Mouse (Mus musculus): ENCODE data around the gene S1pr5. TPM values are rescaled to one million over a fixed set of nuclear protein-coding genes. Genes with fewer than 3 reads are reported as not detected.
"Not testable (repeated sequence)": the region's sequence is repeated elsewhere in the genome, so short reads cannot be mapped to it uniquely, and the experiment has no call there.

The S1pr5 gene
- total RNA-seq, 1 experiment from 2014 or later, result 5.9 TPM

DNA sequence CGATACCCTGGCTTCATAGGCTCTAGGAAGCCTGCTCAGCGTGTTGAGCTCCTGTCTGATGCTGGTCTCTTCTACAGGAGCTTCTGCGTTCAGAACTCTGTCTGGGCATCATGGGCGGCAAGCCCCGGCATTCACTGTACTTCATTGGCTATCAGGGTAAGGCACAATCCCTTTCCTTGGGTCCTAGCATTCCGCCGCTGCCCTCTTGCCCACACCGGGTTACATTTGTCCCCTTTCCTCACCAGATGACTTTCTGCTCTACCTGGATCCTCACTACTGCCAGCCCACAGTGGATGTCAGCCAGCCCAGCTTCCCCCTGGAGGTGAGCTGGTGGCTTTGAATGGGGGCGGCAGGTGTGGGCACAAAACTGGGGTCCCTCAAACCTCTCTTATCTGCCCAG, 24.1 kb upstream of the S1pr5 start:
- no peak for ATAC-seq (ENCODE audit: extremely low read depth, insufficient number of reproducible peaks, low FRiP score, poor library complexity, severe bottlenecking)

DNA sequence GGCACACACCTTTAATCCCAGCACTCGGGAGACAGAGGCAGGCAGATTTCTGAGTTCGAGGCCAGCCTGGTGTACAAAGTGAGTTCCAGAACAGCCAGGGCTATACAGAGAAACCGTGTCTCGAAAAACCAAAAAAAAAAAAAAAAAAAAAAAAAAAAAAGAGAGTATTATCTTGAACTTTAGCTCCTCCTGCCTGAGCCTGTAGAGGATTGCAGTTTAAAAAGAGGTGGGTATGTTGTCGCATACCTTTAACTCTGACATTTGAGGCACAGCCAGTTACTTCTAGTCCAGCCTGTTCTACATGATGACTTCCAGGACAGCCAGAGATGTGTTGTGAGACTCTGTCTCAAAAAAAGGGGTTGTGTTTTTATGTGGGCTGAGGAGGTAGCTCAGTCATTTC, 21.3 kb upstream of the S1pr5 start:
- ATAC-seq (ENCODE audit: extremely low read depth, insufficient number of reproducible peaks, low FRiP score, poor library complexity, severe bottlenecking), result not testable (repeated sequence)

DNA sequence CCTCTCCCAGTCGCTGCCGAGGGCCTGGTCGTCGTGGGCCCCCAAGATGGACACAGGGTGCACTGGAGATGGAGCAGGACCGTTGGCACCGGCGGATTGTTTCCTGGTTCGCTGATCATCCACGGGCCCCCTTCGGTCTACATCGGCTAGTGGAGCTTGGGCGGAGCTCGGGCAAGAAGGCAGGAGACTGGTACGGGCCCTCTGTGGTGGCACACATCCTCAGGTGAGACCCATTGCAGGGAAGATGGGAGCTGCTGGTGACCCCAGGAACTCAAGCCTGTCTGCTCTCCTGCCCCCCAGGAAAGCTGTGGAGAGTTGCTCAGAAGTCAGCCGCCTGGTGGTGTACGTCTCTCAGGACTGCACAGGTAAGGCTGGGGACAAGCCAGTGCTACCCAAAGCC, 20.1 kb upstream of the S1pr5 start:
- ATAC-seq (ENCODE audit: extremely low read depth, insufficient number of reproducible peaks, low FRiP score, poor library complexity, severe bottlenecking), result no peak

DNA sequence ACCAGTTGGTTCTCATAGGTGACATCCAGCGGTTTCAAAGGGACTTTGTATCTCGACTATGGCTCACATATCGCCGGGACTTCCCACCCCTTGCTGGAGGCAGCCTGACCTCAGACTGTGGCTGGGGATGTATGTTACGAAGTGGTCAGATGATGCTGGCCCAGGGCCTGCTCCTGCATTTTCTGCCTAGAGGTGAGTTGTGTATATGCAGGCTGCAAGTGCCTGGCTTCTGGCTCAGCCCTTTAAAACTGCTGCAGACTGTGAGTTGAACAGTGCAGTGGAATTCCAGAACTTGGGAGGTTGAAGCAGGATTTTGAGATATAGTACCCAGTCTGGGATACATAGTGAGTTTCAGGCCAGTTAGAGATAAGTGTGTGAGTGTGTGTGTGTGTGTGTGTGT, 18.6 kb upstream of the S1pr5 start:
- no peak for ATAC-seq (ENCODE audit: extremely low read depth, insufficient number of reproducible peaks, low FRiP score, poor library complexity, severe bottlenecking)

DNA sequence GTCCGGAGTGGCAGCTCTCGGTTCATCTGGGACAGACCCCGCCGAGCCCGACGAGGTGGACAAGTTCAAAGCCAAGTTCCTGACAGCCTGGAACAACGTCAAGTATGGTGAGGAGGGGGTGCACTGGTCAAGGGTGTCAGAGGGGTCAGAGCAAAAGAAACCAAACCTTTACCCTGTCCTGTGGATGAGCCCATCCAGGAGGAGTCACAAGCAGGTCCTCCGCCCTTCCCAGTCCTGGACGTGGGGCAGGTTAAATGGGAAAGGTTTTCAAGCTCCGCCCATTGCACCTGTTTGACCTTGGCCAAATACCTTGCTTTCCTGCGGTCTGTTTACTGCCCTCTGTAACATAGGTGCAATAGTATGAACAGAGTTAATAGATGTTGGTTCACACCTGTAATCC, 17.4 kb upstream of the S1pr5 start:
- ATAC-seq (ENCODE audit: extremely low read depth, insufficient number of reproducible peaks, low FRiP score, poor library complexity, severe bottlenecking), result no peak

DNA sequence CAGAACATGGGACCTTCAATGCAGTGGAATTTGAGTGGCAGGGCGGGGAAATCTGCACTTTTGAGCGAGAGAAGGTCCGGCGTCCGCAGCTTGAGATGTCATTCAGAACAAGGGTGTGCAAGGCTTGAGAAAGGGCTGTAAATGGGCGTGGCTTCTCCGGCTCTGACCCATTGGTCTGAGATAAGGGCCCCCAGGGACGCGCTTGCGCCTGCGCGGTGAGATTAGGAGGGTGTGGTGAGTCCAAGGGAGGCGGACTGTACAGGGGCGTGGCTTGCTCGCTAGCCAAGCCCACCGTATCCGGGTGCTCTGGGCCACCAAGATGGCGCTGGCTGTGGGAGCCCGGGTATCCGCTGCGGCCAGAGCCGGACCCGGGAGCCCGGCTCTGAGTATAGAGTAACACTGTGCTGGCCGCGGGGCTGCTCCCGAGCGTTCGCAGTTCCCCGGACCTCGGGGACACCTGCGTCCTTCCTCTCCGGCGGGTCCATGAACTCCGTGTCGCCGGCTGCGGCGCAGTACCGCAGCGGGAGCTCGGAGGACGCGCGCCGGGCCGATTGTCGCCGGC, 16.8 kb upstream of the S1pr5 start, which contains the start of gene Atg4d:
TSS of gene Atg4d (plus strand) at position 294 of the 562 bp plus-strand sequence.
- ATAC-seq (ENCODE audit: extremely low read depth, insufficient number of reproducible peaks, low FRiP score, poor library complexity, severe bottlenecking), result peak; percentile 96

DNA sequence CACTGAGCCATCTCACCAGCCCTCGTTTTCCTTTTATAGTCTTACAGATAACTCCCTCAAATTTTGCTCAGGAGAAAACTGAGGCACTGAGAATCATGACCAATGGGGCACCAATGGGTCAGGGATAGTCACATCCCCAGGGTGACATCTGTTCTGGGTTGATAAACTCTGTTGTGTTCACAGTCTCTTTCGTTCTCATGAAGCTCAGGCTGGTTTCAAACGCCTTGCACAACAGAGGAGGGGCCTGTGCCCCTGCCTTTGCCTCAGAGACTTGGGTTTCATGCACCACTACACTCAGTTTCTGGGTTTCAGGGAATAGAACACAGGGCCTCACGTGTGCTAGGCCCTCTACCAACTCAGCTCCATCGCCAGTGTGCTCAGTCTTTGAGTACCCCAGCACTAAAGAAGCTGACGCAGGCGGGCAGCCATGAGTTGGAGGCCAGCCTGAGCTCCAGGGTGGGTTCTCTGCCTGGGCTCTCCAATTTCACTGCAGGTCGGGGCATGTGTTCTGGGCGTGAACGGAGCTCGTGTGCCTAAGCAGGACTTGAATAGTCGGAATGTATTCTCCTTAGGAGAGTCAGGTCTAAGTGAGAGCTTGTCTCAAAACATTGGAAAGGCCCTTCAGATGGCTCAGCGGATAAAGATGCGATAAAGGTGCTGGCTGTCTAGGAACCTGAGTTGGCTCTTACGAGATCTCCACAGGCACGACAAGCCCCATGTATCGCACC, 16.2 kb upstream of the S1pr5 start:
- ATAC-seq (ENCODE audit: extremely low read depth, insufficient number of reproducible peaks, low FRiP score, poor library complexity, severe bottlenecking), result no peak

DNA sequence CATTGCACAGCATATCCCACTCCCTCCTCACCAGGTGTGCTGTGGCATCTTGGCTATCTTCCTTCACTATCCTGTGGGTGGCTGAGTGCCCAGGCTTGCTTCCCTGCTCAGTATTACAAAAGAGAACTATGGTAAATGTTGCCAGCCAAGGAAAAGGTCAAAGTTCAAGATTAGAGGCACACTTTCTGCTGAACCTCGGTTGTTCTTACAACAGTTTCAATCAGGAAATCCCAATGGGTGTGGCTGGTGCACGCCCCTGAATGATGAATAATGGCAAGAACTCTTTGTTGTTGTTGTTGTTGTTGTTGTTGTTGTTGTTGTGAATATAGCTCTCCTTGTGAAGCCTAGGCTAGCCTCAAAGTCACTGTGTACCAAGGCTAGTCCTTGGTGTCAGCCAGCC, 13.6 kb upstream of the S1pr5 start:
- ATAC-seq (ENCODE audit: extremely low read depth, insufficient number of reproducible peaks, low FRiP score, poor library complexity, severe bottlenecking), result no peak

DNA sequence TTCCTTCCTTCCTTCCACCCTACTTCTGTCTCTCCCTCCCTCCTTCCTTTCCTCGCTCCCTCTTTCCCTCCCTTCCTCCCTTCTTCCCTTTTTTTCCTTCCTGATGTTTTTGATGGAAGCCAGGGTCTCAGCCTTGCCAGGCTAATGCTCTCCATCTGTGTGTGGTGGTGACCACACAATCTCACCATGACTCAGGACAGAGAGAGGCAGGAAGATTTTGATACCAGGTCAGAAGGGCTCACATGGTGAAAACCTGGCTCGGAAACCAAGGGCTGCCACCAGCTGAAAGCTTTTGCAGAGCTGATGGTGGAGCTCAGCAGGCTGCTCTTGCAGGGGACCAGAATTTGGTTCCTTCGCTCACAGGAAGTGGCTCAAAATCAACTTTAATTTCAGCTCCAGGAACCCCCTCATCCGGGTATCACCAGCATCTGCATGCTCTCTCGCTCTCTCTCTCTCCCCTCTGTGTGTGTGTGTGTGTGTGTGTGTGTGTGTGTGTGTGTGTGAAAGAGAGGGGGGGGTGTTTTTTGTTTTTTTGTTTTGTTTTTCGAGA, 12.3 kb upstream of the S1pr5 start:
- ATAC-seq (ENCODE audit: extremely low read depth, insufficient number of reproducible peaks, low FRiP score, poor library complexity, severe bottlenecking), result no peak

DNA sequence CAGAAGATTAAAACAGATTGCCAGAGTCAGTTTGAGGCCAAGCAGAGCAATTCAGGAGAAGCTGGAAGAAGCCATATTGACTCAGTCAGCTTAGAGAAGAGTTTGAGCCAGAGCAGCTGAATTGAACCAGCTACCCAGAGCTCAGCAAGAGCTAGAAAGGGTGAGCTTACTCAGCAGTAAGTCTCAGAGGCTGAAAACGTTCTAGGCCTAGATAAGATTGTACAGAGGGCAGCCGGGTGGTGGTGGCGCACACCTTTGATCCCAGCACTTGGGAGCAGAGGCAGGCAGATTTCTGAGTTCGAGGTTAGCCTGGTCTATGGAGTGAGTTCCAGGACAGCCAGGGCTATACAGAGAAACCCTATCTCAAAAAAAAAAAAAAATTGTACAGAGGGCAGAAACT, 8.1 kb upstream of the S1pr5 start:
- not testable (repeated sequence) for ATAC-seq (ENCODE audit: extremely low read depth, insufficient number of reproducible peaks, low FRiP score, poor library complexity, severe bottlenecking)

DNA sequence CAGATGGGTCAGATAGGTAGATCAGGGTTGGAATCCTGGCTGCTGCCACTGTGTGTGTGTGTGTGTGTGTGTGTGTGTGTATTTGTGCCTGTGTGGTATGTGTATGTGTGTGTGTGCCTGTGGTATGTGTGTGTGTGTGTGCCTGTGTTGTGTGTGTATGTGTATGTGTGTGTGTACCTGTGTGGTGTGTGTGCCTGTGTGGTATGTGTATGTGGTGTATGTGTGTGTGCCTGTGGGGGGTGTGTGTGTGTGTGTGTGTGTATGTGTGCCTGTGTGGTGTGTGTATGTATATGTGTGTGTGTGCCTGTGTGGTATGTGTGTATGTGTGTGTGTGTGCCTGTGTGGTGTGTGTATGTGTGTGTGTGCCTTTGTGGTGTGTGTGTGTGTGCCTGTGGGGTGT, 6.4 kb upstream of the S1pr5 start:
- ATAC-seq (ENCODE audit: extremely low read depth, insufficient number of reproducible peaks, low FRiP score, poor library complexity, severe bottlenecking), result no peak

DNA sequence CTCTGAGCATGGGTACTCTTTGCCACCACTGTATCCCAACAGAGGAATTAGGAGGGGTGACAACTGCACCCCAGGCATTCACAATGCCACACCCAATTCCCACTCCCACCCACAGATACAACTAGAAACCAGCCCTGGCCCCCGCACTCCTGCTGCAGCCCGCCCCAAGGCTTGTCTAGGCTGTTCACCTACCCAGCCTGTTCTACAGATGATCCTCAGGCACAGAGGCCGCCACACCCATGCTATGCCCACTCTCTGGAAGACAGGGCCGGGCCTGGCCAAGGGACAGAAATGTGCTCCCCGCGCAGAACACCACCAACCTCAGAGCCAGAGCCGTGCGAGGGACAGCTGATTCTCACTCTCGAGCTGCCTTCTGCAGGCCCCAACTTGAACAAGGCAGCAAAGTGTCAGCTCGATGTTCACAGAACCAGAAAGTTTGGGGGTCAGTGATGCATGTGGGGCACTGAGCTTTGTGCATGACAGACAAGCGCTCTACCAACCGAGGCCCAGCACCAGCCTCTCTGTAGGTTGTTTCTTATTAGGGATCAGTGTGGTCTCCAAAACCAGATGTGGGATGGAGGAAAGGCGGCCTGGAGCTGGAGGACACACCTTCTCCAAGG, 3.0 kb upstream of the S1pr5 start:
- no peak for ATAC-seq (ENCODE audit: extremely low read depth, insufficient number of reproducible peaks, low FRiP score, poor library complexity, severe bottlenecking)

DNA sequence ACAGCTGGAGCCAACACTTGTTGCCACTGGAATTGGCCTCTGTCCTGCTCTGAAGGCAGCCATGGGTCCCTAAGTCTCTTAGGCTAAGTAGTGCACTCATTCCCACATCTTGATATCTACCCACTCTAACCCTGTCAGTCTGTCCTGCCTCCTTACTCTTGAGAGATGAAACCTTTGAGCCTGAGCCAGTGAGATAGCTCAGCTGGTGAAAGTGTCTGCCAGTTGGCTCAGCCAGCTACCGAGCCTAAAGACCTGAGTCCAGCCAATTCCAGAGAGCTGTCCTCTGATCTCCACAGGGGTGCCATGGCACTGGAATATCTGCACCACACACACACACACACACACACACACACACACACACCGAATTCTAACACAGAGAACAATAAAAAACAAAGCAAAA, 2.3 kb upstream of the S1pr5 start:
- no peak for ATAC-seq (ENCODE audit: extremely low read depth, insufficient number of reproducible peaks, low FRiP score, poor library complexity, severe bottlenecking)

DNA sequence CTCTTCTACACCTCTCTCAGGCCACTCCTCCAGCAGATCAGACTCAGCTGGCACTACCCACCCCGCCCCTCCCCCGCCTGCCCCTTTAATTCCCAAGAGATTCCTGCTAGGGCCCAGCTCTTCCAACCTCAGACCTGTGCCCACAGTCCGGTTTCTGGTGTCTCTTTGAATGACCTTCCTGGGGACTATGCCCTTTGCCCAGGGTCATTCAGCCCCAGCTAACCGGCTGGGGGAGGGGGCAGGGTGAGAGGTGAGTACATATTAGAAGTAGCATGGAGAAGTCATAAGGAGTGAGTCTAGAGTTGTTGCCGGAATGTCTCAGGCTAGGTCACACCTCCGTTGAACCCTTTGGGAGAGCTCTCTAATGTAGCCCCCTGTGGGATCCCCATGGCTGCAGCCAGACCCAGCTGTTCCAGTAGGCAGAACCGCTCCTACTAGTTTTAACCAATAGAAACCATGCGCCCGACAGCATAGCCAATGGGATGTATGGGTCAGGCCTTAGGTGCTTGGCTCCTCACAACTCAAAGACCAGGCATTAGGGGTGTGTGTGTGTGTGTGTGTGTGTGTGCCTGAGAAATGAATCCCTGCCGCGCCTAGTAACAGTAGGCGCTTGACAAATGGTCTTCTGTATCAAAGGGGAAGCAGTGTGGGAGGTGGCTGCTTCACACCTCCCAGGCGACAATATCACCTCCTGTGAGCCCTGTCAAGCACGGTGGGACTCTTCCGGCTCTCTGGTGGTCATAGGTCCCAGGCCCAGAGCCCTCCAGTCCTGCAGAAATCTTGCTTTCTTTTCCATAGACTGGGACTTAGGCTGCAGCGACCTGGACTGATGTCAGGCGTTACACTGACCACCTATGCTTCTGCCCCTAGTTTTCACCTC, 1.6 kb upstream of the S1pr5 start:
- ATAC-seq (ENCODE audit: extremely low read depth, insufficient number of reproducible peaks, low FRiP score, poor library complexity, severe bottlenecking), result no peak

DNA sequence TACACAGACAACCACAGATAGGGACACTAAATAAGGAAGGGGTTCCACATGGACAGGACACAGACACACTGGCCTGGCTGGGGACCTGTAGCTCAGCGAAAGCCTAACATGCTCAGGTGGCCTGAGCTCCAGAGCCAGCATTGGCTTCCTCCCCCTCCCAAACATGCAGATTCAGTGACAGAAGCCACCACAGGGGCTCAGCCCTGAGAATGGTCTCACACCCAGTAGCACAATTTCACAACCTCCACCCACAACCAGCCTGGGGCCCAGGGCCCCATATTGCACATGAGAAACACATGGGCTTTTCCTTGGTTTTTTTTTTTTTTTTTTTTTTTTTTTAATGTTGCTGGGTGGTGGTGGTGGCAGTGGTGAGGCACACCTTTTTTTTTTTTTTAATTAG, 1.9 kb downstream of the S1pr5 start:
- no peak for ATAC-seq (ENCODE audit: extremely low read depth, insufficient number of reproducible peaks, low FRiP score, poor library complexity, severe bottlenecking)

DNA sequence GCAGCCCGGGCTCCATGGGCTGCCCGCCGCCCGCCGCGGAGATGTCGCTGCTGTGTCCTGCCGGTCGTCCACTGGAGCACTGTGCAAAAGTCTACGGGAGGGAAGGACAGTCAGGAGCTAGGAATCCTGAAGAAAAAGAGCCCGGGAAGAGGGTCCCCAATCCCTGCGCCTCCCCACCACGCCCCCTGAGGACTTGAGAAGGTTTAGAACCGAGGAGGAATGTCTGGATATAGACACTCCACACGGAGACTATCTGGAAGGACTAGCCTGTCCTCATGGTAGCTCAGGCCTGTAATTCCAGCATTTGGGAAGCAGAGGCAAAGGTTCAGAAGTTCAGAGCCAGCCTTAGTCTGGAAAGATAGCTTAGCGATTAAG, 3.1 kb downstream of the S1pr5 start:
- ATAC-seq (ENCODE audit: extremely low read depth, insufficient number of reproducible peaks, low FRiP score, poor library complexity, severe bottlenecking), result no peak

DNA sequence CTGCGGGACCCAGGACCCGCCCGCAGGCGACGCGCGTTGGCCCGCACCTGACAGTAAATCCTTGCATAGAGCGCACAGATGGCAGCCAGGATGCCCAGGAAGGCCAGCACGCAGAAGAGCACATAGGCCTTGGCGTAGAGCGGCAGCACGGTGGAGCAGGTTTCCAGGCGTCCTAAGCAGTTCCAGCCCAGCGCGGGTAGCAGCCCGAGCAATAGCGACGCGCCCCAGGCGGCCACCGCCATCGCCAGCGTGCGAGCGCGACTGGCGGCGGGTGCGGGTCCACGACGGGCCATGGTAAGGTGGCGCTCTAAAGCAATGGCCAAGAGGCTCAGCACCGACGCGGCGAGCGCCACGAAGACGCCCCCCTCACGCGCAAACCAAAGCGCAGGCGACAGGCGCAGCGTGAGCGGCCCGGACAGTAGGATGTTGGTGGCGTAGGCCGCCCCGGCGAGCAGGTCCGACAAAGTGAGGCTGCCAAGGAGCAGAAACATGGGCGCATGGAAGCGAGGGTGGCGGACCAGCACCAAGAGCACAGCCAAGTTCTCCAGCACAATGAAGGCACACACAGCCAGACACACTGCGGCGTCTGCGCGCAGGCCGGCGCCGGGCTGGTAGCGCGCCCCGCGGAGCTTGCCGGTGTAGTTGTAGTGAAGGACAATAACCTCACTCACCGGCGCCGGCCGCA, 3.7 kb downstream of the S1pr5 start:
- ATAC-seq (ENCODE audit: extremely low read depth, insufficient number of reproducible peaks, low FRiP score, poor library complexity, severe bottlenecking), result no peak

DNA sequence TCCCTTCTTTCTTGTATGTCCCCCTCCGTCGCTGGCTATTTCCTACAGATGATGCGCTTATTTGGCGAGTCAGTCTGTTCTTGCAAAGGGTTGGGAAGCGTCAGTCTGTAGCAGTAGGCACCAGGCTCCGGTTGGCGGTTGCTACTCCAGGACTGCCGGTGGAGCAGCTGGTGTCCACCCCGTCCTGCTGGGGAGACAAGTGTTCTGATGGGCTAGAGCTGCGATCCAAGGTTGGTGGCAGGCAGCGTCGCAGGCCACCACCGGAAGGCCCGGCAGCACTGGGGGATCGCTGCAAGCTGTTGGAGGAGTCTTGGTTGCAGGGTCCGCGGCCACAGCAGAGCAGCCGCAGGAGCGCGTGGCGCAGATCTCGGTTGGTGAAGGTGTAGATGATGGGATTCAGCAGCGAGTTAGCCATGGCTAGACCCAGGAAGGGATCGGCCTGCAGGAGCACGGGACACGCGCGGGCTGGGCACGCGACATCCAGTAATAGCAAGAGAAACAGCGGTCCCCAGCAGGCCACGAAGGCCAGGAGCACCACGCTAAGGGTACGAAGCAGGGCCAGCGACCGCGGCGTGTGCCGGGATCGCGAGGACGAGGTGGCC, 4.3 kb downstream of the S1pr5 start:
- no peak for ATAC-seq (ENCODE audit: extremely low read depth, insufficient number of reproducible peaks, low FRiP score, poor library complexity, severe bottlenecking)
